Mouse (Mus musculus) naive thymus-derived CD4-positive, alpha-beta T cell, adult 2 months (primary cell): ENCODE measurements around the gene Nfe2.
A peak's percentile ranks its signal among the peaks of the same experiment; 100 is the strongest.
"Not testable (repeated sequence)": the region's sequence is repeated elsewhere in the genome, so short reads cannot be mapped to it uniquely, and the experiment has no call there.

ENCODE experiments used
- DNase-seq: peaks from one replicate; pipeline ENCODE4 v3.0.0-alpha.2; 2011; ENCODE audit warnings: low read depth

Nfe2 gene

DNA sequence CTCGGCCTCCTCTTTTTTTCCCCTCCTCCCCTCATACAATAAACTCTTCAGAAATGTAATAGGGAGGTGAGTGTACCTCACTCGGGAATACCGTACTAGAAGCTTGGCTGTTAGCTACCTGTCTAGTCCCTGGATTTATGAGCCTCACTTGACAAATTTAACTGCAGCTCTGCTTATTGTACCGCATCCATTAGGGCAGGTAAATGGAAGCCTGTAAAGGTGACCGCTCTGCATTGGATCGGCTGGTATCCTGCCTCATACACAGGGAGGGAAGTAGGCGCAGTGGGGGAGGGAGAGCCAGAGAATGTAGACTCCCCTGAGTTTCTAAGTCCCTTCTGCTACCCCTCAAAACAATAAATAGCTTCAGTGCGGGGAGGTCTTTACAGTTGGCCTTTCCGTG lies 32.6 kb upstream of the Nfe2 start:
- DNase-seq = no peak

- DNase-seq = no peak
Measured at GRCm38 (mm10) chr15:103290417-103290816, 32.2 kb upstream of the Nfe2 start.

DNA sequence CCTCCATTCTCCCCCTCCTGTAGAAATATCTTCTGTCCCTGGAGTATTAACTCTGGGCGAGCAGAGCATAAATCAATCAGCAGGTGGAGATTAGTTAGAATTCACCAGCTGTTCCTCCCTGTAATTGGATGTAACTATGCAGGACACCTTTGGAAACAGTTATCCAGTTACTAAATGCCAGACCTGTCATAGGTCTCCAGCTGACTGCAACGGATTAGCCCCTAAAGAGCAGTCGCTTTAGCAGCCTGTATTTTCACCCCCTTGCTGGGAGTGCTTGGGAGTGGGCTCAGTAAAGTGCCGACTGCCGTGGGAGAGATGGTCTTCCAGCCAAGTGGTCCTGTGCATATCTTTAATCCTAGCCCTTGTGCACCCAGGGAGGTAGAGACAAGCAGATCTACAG lies 31.4 kb upstream of the Nfe2 start:
- no peak for DNase-seq

- DNase-seq = no peak
Measured at GRCm38 (mm10) chr15:103285778-103286417, 27.7 kb upstream of the Nfe2 start.

DNA sequence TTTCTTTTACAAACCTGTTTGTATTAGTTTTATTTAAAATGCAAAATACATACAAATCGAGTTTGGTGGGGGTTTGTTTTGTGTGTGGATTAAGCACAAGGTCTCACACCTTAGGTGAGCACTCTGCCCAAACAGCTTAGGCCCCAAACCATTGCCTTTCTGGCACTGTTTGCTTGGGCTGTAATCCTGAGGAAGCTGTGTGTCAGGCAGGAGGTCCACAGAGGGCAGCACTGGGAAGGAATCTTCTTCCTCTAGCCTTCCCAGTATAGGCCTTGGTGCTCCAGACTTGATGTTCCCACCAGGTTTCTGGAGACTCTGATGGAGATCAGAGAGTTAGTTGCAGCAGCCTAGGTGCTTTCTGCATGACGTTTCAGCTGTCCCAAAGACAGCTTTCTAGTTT lies 26.4 kb upstream of the Nfe2 start:
- no peak for DNase-seq

- DNase-seq = peak; percentile 61
Measured at GRCm38 (mm10) chr15:103284066-103284465, 25.9 kb upstream of the Nfe2 start.

DNA sequence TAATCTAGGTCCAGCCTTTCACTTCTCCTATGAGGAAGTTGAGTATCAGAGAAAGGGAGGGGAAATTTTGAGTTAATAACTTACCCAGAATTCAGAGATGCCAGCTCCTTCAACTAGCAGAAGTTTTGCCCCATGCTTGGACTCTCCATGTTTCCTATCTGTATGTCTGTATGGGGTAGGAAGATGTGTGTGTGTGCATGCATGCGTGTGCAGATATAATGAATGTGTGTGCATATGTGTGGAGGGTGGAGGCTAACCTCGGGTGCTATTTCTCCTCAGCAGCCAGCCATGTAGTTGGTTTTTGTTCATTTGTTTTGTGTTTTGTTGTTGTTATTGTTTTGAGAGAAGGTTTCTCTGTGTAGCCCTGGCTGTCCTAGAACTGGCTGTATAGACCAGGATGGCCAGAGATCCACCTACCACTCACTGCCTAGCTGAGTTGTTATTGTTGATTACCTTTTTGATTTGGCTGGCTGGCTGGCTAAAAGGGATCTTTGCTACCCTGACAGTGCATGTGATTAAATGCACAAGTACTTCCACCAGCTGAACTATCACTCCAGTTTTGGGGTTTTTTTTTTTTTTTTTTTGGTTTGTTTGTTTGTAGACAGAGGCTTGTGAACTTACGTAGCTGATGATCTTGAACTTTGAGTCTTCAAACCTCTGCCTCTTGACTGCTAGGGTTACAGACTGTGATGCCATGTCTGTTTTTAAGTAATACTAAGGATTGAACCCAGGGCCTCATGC lies 23.4 kb upstream of the Nfe2 start:
- no peak for DNase-seq

DNA sequence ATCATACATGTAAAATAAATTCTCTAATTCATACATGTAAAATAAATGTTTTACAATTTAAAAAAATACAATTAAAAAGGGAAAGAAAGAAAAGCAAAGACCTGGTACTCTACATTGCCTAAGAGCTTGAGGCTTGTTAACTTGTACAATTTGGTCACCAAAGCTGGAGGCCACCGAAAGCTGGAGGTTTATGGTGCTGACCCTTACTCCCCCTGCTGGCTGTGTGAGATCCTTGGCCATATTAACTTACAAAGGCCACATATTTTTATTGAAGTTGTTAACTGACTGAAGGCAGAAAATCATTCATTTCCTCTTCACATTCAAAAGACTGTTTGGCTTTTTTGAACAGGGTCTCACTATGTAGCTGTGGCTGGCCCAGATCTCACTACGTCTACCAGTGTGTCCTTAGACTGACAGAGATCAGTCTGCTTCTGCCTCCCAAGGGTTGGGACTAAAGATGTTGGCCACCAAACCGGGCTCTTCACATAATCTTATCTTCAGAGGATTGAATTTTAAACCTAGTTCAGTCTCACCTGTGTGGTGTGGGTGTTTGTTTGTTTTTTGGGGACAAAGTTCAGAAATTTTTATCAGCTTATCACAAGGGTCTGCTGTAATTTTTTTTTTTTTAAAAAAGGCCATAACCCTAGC lies 22.7 kb upstream of the Nfe2 start:
- DNase-seq = peak; percentile 59

- DNase-seq = peak; percentile 71
Measured at GRCm38 (mm10) chr15:103279750-103280149, 21.5 kb upstream of the Nfe2 start.

- no peak for DNase-seq
Measured at GRCm38 (mm10) chr15:103277949-103278348, 19.7 kb upstream of the Nfe2 start.

DNA sequence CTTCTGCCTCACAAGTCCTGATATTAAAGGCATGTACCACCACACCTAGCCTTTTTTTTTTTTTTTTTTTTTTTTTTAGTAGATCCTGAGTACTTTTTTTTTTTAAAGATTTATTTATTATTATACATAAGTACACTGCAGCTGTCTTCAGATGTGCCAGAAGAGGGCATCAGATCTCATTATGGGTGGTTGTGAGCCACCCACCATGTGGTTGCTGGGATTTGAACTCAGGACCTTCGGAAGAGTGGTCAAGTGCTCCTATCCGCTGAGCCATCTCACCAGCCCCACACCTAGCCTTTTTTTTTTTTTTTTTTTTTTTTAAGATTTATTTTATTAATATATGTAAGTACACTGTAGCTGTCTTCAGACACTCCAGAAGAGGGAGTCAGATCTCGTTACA lies 17.7 kb upstream of the Nfe2 start:
- DNase-seq = not testable (repeated sequence)

DNA sequence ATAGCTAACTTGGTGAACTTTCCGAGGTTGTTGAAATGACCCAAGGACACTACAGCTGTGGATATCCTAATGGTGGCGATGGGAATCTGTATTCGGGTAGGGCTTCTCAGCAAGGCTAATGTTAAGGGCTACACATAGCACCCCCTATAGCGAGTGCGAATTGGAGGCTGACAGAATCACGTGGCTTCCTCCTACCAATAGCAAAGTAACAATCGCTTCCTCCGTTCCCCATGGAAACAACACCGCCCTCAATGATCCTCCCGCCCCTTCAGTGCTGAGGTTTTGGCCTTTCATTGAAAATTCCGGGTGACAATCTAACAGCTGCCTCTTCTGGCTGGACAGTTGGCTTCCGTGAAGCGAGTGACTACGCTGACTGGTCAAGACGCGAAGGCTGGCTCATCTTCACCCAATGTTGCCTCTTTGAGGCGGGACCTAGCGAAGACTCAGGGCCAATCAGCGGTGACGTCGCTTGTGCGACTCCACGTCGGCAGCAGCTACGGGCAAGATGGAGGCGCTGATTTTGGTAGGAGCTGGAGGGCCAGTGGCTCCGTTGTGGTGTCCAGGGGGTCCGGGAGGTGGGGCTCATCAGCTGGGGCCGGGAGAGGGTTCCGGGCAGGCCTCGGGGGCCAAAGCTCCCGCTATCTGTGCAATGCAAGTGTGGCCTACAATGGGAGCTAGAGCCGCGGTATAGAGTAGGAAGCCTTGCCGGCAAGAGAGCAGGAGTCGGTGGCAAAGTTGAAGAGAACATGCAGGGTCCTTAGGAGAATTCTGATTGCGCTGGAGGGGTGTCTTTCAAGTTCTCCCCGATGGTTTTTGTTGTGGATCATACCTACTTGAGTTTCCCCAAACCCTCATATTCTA lies 14.4 kb upstream of the Nfe2 start, which contains the start of gene Copz1:
Copz1 (plus strand) TSS at position 296 of the 861 bp plus-strand sequence.
- peak; percentile 98 for DNase-seq

DNA sequence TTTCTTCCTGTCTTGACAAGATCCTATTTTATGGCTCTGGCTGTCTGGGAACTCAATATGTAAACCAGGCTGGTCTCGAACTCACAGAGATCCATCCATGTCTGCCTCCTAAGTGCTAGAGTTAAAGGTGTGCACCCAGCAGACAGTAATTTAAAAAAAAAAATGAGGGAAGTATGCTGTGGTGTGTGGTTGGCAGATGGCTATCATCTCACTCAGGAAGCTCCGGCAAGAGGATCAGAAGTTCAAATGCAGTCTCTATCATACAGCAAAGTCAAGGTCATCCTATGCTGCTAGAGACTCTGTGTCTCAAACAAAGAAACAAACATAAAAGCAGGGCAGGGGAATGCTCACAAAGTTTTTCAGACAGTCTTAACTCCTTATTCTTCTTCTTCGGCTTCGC lies 10.7 kb upstream of the Nfe2 start:
- no peak for DNase-seq

GRCm38 (mm10) chr15:103264794-103265193 lies 6.6 kb upstream of the Nfe2 start:
- no peak for DNase-seq

- DNase-seq = no peak
Measured at GRCm38 (mm10) chr15:103259989-103260388, 1.8 kb upstream of the Nfe2 start.

- no peak for DNase-seq
Measured at GRCm38 (mm10) chr15:103259162-103259561, 959 bp upstream of the Nfe2 start.

GRCm38 (mm10) chr15:103256210-103256986 lies 1.8 kb downstream of the Nfe2 start:
- DNase-seq = no peak

DNA sequence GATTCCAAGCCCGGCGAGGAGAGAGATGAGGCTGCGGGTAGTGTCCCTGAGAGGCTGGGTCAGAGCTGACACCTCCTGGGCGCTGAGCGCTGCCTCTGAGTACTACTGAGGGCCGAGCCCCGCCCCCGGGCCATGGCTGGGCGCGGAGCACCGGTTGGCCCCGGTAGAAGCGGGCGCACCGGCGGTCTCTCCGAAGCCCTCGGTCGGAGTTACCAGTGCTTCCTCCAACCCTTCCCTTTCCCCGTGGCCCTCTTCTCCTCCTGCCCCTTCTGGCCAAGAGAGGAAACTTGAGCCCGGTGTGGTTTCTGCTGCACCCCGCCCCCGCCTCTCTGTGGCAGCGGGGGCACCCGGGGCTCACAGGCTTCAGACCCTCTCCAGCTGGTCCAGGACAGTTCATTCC lies 3.0 kb downstream of the Nfe2 start:
- DNase-seq = peak; percentile 54

- no peak for DNase-seq
Measured at GRCm38 (mm10) chr15:103253352-103253751, 4.9 kb downstream of the Nfe2 start.

- DNase-seq = no peak
Measured at GRCm38 (mm10) chr15:103252660-103253059, 5.5 kb downstream of the Nfe2 start.

DNA sequence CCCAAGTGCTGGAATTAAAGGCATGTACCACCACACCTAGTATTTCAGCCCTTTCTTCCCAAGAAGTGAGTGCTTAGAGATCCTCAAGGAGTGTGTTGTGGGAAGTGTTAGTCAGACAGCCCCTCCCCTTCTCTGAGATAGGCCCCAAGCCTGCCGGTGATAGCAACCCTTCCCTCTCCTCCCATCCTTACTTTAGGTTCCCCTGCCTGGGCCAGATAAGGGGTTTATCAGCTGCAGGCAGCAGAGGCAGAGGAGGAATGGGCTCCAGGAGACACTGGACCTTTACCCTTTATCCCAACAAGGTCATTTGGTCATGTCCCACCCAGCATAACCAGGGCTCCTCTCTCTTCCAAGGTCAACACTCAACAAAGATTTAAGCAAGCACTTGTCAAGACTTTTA lies 6.6 kb downstream of the Nfe2 start:
- no peak for DNase-seq
